Mouse (Mus musculus) spleen, adult 12 weeks (tissue): ENCODE data around the gene Csrp2.
A peak's percentile ranks its signal among the peaks of the same experiment; 100 is the strongest.

Source experiments
- DNase-seq: peaks from one replicate; pipeline ENCODE4 v3.0.0; 2022; ENCODE audit warnings: low spot score

Gene Csrp2

GRCm38 (mm10) chr10:110919531-110920343 lies at the start of gene Csrp2:
TSS of gene Csrp2 (plus strand) at chr10:110919789.
- DNase-seq: peak; percentile 62

GRCm38 (mm10) chr10:110874853-110875252 lies 44.7 kb upstream of the Csrp2 start:
- DNase-seq: no peak

DNA sequence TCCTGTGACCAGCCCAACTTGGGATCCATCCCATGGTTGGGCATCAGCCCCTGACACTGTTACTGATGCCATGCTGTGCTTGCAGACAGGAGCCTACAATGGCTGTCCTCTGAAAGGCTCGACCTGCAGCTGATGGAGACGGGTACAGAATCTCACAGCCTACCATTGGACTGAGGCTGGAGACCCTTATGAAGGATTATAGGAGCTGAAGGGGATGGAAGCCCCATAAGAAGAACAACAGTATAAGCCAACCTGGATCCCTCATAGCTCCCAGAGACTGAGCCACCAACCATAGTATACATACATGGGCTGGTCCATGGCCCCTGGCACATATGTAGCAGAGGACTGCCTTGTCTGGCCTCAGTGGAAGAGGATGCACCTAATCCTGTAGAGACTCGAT lies 42.6 kb upstream of the Csrp2 start:
- DNase-seq: no peak

DNA sequence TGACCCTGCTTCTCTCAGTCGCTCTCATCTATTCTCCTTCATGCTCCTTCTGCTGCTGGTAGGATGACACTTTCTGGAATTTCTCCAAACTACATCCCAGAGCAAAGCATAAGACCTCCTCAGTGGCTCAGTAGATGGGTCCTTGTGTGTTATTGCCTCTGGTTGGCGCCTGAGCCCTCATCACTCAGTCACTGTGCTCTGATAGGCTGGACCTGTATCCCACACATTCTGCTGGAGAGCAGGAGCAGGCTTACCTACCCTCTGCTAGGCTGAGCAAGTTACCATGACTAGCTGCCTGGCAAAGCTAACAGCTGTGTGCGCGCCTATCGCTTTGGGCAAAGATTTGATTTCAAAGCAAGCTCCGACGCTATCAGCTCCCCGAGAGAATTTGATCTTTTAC lies 41.7 kb upstream of the Csrp2 start:
- no peak for DNase-seq

DNA sequence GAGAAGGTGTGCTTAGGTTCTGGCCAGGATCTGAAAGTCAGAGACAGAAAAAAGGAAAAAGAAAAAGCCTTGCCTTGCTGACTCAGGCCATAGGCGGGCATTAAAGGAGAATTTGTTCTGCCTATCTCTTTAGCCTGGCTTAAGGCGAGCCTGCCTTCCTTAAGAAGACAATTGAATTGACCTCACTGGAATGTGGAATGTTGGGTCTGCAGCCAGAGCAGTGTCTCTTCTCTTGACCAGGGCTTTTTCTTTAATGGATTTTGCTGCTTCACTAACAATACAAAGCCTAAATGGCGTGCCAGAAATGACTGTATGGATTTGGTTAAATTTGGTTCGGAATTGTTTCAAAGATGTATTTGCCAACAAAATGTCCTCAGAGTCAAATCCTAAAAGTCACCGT lies 40.9 kb upstream of the Csrp2 start:
- no peak for DNase-seq

DNA sequence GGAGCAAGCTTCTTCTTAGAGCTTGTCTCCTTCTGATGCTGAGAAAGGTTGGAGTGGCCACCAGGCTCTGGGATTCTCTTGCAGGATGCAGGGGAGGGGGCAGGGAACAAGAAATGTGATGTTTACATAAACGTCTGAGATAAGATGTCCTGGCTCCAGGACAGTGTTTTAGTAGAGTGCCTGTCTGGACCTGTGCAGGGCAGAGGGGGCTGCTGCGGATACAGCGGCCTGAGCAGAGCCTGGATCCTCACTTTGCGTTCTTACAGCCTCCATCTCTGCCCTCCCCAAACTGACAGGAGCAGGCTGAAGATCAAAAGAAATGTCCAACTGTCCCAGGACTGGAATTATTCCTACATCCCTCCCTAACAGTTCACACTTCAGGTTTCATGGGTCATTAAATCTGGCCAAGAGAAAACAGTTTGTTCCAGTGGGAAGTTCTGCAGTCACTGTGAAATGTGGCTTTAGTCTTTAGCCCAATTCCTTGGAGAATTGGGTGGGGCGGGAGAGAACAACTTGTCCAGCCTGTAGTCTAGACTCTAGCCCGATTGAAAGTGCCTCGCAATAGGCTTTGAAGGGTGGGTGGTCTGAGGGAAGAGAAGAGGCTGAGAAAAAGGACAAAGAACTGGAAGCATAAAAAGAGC lies 40.0 kb upstream of the Csrp2 start:
- no peak for DNase-seq

- no peak for DNase-seq
These were observed 38.2 kb upstream of the Csrp2 start for GRCm38 (mm10) chr10:110881346-110881745.

DNA sequence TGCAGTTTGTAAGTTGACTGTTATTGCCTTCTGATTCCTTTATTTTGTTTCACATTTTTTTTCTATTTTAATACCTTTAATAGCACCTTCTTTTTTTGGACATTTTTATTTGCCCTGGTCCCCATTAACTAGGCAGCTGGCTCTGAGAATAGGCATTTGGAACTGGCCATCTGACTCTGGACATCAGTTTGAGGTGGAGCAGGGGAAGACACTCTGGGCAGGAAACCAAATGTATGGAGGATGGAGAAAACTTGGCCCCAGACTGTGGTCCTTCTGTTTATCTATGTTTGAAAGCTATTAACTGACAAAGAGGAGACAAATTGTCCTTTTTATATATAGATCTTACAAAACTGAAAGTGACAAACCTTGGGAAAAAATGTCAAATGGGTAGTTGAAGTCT lies 36.9 kb upstream of the Csrp2 start:
- no peak for DNase-seq

GRCm38 (mm10) chr10:110890656-110891272 lies 28.8 kb upstream of the Csrp2 start:
- DNase-seq: no peak

DNA sequence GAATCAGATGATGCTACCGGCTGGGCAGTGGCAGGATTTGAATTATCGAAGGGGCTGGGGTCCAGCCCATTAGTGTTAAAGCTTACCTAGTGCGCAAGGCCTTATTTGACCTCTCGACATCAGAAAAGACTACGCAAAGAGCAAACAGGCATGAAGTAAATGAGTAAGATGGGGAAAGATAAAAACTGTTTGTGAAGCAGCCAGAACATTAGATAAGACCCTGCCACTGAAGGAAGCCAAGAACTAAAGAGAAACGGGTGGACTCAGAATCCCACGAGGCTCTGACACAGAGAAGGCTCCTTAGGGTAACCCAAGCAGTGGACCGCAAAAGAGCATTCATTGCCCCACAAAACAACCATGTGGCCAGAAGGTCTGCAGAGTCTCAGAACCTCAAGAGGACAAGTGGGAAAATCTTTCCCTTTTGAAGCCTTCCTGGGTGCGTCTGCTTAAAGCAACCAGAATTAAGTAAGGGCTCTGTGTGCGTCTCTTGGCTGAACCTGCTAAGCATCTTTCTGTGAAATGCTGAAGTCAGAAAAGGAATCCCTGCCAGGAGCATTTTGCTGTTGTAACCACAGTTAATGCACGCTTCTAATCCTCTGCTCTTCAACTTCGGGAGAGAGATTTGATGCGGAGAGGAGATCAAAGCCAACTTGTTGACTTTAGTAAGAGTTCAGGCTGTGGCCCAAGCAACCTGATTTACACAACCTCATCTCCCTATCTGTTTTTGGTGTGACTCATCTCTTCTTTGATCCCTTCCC lies 19.7 kb upstream of the Csrp2 start:
- DNase-seq: no peak

- DNase-seq: no peak
These were observed 15.7 kb upstream of the Csrp2 start for GRCm38 (mm10) chr10:110903862-110904261.

DNA sequence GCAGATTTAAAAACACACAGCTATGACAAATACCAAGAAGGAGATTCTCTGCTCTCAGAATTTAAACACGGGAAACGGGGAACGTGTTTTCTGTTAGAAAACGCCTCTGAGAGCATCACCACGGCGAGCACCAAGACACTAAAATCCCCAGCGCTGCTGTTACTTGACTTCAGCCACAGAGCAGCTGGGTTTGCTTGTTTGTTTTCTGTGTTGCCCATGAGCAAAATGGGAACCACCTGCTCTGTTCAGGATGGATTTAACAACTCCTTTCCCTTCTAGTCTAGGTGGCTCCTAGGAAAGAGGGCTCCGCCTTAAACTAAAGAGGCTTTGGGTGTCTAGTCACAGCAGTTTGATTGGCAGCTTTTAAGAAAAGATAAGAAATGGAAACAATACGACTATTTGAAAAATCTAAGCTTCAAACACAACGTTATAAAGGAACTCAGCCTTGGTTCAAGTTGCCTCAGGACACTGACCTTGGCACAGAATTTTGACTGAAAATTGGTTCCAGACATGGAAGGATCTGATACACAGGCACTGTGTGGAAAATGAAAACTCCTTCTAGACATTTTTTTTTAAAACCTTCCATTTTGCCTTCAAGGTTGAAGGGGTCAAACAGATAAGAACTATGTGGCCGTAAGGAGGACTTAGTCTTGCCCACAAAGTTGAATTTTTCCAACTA lies 2.8 kb upstream of the Csrp2 start:
- no peak for DNase-seq

DNA sequence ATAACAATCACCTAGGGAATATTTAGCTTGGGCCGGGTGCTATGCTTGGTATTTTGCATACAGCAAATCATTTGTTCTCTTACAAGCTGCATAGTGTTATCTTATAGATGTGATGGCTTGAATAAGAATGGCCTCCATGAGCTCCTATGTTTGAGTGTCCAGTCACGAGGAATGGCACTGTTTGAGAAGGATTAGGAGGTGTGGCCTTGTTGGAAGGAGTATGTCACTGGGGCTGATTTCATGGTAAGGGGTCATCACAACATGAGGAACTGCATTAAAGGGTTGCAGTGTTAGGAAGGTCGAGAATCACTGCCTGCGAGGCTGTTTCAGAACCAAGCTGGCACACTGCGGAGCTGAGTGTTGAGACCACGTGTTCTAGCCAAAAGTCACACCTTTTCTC lies 2.1 kb upstream of the Csrp2 start:
- DNase-seq: no peak

DNA sequence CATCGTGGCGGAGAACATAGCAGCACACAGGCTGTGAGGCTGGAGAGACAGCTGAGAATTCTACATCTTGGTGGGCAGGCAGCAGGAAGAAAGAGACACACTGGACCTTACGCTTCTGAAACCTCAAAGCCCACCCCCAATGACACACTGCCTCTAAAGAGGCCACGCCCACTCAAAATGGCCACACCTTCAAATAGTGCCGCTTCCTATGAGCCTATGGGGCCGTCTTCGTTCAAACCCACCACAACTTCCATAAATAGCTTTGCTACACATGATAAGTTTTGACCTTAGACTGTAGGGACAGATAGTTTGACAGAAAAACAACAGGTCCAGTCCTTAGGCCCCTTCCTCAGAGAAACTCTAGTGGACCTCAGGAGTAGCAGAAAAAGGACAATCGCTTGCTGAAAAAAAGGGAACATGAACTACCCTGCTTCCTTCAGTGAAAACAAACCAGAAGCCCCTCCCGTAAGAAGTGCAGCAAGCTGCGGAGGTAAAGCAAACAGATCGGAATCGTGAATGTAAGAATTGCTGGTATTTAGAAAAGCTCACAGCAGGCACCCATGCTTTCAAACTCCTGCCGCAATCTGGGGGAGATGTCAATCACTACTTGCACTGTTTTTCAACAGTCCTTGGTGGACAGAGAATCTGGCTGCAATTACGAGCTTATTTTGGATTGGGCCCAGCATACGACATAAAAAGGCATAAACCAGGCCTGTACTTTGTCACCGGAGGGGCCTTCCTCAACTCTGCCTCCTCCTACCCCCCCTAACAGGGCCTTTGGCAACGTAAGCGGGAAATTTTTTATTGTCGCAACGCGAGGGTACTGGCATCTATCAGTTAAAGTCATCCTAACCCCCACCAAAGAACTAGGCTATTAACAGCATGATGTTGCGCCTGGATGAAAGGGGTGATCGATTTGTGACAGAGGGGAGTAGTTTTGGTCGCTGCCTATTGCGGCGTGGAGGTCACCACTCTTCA lies 886 bp upstream of the Csrp2 start:
- no peak for DNase-seq

DNA sequence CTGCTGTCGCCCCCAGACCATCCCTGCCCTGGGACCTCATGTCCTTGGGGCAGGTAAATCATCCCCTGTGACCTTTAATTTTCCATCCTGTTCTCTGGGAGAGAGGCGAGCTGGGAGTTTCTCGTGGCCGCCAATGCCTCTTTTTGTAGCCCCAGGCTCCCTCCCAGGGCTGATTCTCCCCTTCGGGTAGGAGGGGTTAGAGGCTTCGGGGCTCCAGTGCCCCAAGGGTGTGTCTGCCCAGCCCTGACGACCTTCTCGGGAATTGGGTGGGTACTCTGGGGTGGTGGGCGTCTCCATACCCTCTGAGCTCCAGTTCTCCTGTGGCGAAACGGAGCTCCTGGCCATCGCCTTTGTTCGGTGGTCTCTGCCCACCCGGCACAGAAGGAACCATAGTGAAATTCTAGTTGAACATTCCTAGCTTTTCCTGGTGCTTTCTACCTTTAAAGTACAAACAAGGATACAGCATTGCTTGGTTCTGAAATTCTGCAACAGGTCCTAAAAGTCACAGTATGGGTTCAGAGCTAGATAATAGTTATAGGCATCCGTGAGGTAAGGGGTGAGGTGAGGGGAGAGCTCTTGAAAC lies 870 bp downstream of the Csrp2 start:
- no peak for DNase-seq

GRCm38 (mm10) chr10:110921890-110922289 lies 2.3 kb downstream of the Csrp2 start:
- no peak for DNase-seq

DNA sequence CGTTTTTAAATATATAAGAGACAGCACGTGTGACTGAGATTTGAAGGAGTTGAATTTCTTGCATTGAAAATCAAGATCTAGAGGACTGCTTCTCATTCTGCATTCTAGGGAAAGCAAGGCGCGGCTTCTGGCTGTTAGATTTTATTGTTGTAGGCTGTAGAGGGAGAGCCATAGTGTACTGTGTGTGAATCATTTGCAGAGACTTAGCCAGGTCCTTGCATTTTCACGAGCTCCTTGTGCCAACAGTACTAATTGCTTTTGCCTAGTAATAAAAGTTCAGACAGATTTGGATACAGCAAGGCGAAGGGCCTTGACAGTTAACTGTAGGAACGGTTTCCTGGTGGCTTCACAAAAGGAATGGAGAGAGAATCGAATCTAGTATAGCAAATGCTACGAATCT lies 3.0 kb downstream of the Csrp2 start:
- DNase-seq: no peak

GRCm38 (mm10) chr10:110927491-110927890 lies 7.9 kb downstream of the Csrp2 start:
- DNase-seq: no peak

DNA sequence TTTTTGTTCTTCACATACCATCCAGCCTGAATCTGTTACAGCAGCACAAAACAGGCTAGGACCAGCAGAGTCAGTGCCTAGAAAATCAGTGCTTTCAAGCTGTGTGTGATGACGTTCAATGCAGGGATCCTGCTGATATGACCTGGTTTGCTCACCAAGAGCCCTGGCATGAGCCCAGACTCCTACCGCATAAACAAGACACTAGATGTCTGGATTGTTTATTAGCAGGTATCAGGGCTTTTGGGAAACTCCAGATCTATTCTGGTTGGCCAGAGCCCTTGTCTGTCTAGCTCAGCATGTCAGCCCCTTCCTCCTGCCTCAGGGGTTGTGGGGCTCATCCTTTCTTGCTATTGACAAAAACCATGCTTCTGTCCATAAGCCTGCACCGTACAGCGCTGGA lies 10.2 kb downstream of the Csrp2 start:
- DNase-seq: no peak

GRCm38 (mm10) chr10:110931161-110931912 lies 11.7 kb downstream of the Csrp2 start:
- DNase-seq: no peak
